Mouse (Mus musculus): ENCODE measurements around the gene Phf2. TPM values are rescaled to one million over a fixed set of nuclear protein-coding genes. Genes with fewer than 3 reads are reported as not detected.

Phf2 gene
- polyA plus RNA-seq, 1 experiment: 20.1 TPM

DNA sequence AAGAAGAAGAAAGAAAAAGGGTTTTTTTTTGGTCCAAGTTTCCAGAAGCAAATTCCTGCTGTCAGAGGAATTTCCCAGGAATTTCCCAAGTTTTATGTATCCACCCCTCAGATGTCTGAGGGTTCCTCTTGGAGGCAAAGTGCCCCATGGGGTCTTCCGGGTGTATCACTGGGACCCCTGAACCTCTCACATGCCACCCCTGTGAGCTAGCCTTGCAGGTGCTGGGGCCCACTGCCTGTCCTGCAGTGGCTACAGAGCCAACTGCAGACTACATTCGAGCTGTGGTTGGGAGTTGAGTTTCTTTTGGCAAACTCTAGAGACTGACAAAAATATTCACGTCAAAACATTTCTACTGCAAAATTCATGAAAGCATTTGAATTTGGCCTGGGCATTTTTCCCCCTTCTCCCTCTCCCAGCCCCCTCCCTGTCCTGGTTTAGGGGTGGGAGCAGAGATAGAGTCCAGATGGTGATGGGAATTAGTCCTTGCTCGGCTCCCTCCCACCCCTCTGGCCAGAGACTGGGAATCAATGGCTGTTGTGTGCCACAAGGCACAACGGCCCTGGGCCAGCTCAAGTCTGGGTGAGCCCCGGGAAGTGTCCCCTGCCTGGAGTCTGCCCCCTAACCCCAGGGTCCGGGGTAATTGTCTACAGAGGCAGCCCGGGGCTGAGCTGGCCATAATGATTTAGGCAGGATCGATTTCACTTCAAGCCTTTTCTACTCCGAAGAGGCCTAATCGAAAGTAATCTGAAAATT lies 91.2 kb downstream of the Phf2 start:
- no peaks in the 10 kb centered on the region for H3K27me3 ChIP-seq (ENCODE audit: control insufficient read depth, insufficient read depth, insufficient read length)
- H3ac ChIP-seq (ENCODE audit: control insufficient read depth, insufficient read length, low read depth): no peak overlapping the region
- H3K36me3 ChIP-seq (ENCODE audit: control insufficient read depth, insufficient read depth): no peaks in the 10 kb centered on the region
- H3K79me3 ChIP-seq (ENCODE audit: low read depth): no peaks in the 10 kb centered on the region
- TF ChIP-seq MYOG (IDR thresholded peaks at IDR 0.05; ENCODE audit: control insufficient read depth, extremely low read depth, insufficient read length) (no peak), MYOD1 (IDR thresholded peaks at IDR 0.05; ENCODE audit: control insufficient read depth, insufficient read length, low read depth) (no peak), FOSL1 (IDR thresholded peaks at IDR 0.05; ENCODE audit: insufficient read depth, low read length, poor library complexity, severe bottlenecking) (no peak), CEBPB (IDR thresholded peaks at IDR 0.05; ENCODE audit: low read depth) (no peak), MAX (IDR thresholded peaks at IDR 0.05) (no peak), CTCF (IDR thresholded peaks at IDR 0.05; ENCODE audit: control insufficient read depth, insufficient read depth, insufficient read length) (no peak), USF1 (IDR thresholded peaks at IDR 0.05; ENCODE audit: low read depth) (no peak)
- H3K4me3 ChIP-seq (ENCODE audit: insufficient read depth, poor library complexity, severe bottlenecking): no peak overlapping the region
- no peaks in the 10 kb centered on the region for H3K79me2 ChIP-seq (ENCODE audit: control insufficient read depth, insufficient read depth)

DNA sequence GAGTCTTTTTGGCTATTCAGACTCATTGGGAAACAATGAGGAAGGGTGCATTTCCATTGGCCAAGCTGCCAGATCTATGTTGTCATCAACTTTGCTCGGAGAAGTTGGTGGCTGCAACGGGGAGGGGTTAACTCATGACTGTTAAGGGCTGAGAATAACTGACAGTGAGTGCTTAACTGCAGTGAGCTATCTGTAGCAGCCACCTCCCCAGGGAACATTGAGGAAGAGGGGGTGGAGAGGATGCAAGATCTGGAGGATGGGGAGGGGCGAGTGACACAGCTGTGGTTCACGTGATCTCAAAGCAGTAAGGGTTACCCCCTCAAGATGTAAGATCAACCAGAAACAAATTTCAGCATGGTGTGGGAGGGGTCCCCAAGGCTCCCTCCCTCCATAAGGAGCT lies 92.8 kb downstream of the Phf2 start:
- H3ac ChIP-seq (ENCODE audit: control insufficient read depth, insufficient read length, low read depth): no peak overlapping the region
- TF ChIP-seq CEBPB (IDR thresholded peaks at IDR 0.05; ENCODE audit: low read depth): no peak
- TF ChIP-seq FOSL1 (IDR thresholded peaks at IDR 0.05; ENCODE audit: insufficient read depth, low read length, poor library complexity, severe bottlenecking): no peak
- TF ChIP-seq CTCF (IDR thresholded peaks at IDR 0.05; ENCODE audit: control insufficient read depth, insufficient read depth, insufficient read length): no peak
- TF ChIP-seq MYOD1 (IDR thresholded peaks at IDR 0.05; ENCODE audit: control insufficient read depth, insufficient read length, low read depth): no peak
- no peak for TF ChIP-seq MAX (IDR thresholded peaks at IDR 0.05)
- TF ChIP-seq USF1 (IDR thresholded peaks at IDR 0.05; ENCODE audit: low read depth): no peak
- no peak for TF ChIP-seq MYOG (IDR thresholded peaks at IDR 0.05; ENCODE audit: control insufficient read depth, extremely low read depth, insufficient read length)
- no peaks in the 10 kb centered on the region for H3K36me3 ChIP-seq (ENCODE audit: control insufficient read depth, insufficient read depth)
- no peaks in the 10 kb centered on the region for H3K27me3 ChIP-seq (ENCODE audit: control insufficient read depth, insufficient read depth, insufficient read length)
- no peaks in the 10 kb centered on the region for H3K79me2 ChIP-seq (ENCODE audit: control insufficient read depth, insufficient read depth)
- H3K4me3 ChIP-seq (ENCODE audit: insufficient read depth, poor library complexity, severe bottlenecking): no peak overlapping the region
- no peaks in the 10 kb centered on the region for H3K79me3 ChIP-seq (ENCODE audit: low read depth)

DNA sequence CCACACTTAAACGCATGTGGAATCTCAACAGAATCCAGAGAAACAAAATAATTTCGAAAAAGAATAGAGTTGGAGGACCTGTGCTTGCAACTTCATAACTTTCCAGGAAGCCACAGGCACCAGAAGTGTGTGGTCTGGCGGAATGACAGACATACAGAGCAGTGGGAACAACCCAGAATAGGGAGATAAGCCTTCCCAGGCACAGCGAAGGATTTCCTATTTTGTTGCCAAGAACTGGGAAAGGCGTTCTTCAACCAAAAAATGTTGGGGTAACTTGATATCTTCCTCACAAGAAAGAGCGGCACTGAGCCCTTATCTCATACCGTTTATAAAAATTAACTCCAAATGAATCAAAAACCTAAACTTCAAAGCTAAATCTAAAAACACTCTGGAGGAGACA lies 96.4 kb downstream of the Phf2 start:
- H3K27me3 ChIP-seq (ENCODE audit: control insufficient read depth, insufficient read depth, insufficient read length): peaks cover 4% of the 10 kb centered on the region
- H3K79me3 ChIP-seq (ENCODE audit: low read depth): no peaks in the 10 kb centered on the region
- H3ac ChIP-seq (ENCODE audit: control insufficient read depth, insufficient read length, low read depth): no peak overlapping the region
- H3K4me3 ChIP-seq (ENCODE audit: insufficient read depth, poor library complexity, severe bottlenecking): no peak overlapping the region
- H3K36me3 ChIP-seq (ENCODE audit: control insufficient read depth, insufficient read depth): no peaks in the 10 kb centered on the region
- no peaks in the 10 kb centered on the region for H3K79me2 ChIP-seq (ENCODE audit: control insufficient read depth, insufficient read depth)
- TF ChIP-seq USF1 (IDR thresholded peaks at IDR 0.05; ENCODE audit: low read depth): no peak
- no peak for TF ChIP-seq MAX (IDR thresholded peaks at IDR 0.05)
- no peak for TF ChIP-seq FOSL1 (IDR thresholded peaks at IDR 0.05; ENCODE audit: insufficient read depth, low read length, poor library complexity, severe bottlenecking)
- no peak for TF ChIP-seq CEBPB (IDR thresholded peaks at IDR 0.05; ENCODE audit: low read depth)
- TF ChIP-seq MYOD1 (IDR thresholded peaks at IDR 0.05; ENCODE audit: control insufficient read depth, insufficient read length, low read depth): no peak
- TF ChIP-seq CTCF (IDR thresholded peaks at IDR 0.05; ENCODE audit: control insufficient read depth, insufficient read depth, insufficient read length): no peak
- no peak for TF ChIP-seq MYOG (IDR thresholded peaks at IDR 0.05; ENCODE audit: control insufficient read depth, extremely low read depth, insufficient read length)

- TF ChIP-seq MAX (IDR thresholded peaks at IDR 0.05): no peak
- TF ChIP-seq MYOG (IDR thresholded peaks at IDR 0.05; ENCODE audit: control insufficient read depth, extremely low read depth, insufficient read length): no peak
- Histone ChIP-seq H3K4me3 (ENCODE audit: insufficient read depth, poor library complexity, severe bottlenecking) (no peak overlapping the region), H3K27me3 (ENCODE audit: control insufficient read depth, insufficient read depth, insufficient read length) (peaks cover 43% of the 10 kb centered on the region), H3K79me3 (ENCODE audit: low read depth) (no peaks in the 10 kb centered on the region), H3ac (ENCODE audit: control insufficient read depth, insufficient read length, low read depth) (no peak overlapping the region), H3K79me2 (ENCODE audit: control insufficient read depth, insufficient read depth) (no peaks in the 10 kb centered on the region), H3K36me3 (ENCODE audit: control insufficient read depth, insufficient read depth) (no peaks in the 10 kb centered on the region)
Measured at GRCm38 (mm10) chr13:48768109-48768508, 102.8 kb downstream of the Phf2 start.

DNA sequence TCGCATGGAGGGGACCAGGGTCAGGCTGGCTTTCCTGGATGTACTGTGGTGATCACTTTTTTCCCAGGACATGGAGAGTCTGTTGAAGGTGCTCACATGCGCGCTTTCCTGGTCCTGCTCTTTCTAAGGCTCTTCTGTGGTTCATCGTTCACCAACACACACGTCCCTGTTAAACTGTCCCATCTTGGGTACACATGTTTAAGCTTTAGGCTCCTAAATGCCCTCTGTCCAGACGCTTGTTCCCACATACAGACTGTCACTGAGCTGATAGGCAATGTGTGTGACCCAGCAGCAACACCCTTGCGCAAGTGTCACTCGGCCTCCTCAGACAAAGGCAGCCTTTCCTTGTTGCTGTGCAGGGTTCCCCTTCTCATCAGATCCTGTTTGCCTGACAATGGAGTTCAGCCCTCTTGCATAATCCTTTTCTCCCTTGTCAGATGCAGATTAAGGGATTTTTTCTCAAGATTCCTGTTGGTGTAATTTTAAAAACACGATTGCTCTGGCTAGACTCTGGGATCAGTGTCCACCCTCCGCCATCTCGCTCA lies 107.1 kb downstream of the Phf2 start:
- Histone ChIP-seq H3K79me3 (ENCODE audit: low read depth) (no peaks in the 10 kb centered on the region), H3K79me2 (ENCODE audit: control insufficient read depth, insufficient read depth) (no peaks in the 10 kb centered on the region), H3K4me3 (ENCODE audit: insufficient read depth, poor library complexity, severe bottlenecking) (no peak overlapping the region), H3K27me3 (ENCODE audit: control insufficient read depth, insufficient read depth, insufficient read length) (peaks cover 70% of the 10 kb centered on the region), H3K36me3 (ENCODE audit: control insufficient read depth, insufficient read depth) (no peaks in the 10 kb centered on the region), H3ac (ENCODE audit: control insufficient read depth, insufficient read length, low read depth) (no peak overlapping the region)
- TF ChIP-seq CEBPB (IDR thresholded peaks at IDR 0.05; ENCODE audit: low read depth): no peak
- no peak for TF ChIP-seq USF1 (IDR thresholded peaks at IDR 0.05; ENCODE audit: low read depth)
- TF ChIP-seq FOSL1 (IDR thresholded peaks at IDR 0.05; ENCODE audit: insufficient read depth, low read length, poor library complexity, severe bottlenecking): no peak
- TF ChIP-seq MAX (IDR thresholded peaks at IDR 0.05): no peak
- no peak for TF ChIP-seq CTCF (IDR thresholded peaks at IDR 0.05; ENCODE audit: control insufficient read depth, insufficient read depth, insufficient read length)
- TF ChIP-seq MYOG (IDR thresholded peaks at IDR 0.05; ENCODE audit: control insufficient read depth, extremely low read depth, insufficient read length): no peak
- TF ChIP-seq MYOD1 (IDR thresholded peaks at IDR 0.05; ENCODE audit: control insufficient read depth, insufficient read length, low read depth): no peak
